Mouse (Mus musculus) frontal cortex, postnatal 14 days (tissue): ENCODE results near the gene Vwa5a.

Experiments
- DNase-seq, 2 experiments: peaks; one replicate each; pipeline ENCODE4 v3.0.0; 2022; ENCODE audit warnings: low spot score in 2 of 2

Vwa5a gene

DNA sequence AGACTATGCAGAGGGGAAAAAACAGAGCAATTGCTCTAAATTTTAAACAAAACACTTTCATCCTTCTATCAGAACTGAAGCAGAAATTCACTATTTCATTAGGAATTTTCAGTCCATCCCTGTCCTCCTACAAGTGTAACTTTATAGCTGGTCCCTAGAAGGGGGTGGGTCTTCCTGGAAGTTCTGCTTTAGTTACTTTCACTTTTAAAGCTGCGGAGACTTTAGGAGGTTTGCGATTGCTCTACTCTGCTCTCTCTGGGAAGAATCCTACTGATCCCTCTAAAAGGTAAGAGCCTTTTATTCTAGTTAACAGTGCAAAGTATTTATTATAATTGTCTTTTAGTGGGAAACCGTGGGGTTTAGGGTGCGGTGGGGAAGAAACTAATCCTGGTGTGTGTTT, at the start of gene Vwa5a:
Vwa5a (plus strand) TSS at position 167 of the 400 bp plus-strand sequence.
- DNase-seq = no peak

DNA sequence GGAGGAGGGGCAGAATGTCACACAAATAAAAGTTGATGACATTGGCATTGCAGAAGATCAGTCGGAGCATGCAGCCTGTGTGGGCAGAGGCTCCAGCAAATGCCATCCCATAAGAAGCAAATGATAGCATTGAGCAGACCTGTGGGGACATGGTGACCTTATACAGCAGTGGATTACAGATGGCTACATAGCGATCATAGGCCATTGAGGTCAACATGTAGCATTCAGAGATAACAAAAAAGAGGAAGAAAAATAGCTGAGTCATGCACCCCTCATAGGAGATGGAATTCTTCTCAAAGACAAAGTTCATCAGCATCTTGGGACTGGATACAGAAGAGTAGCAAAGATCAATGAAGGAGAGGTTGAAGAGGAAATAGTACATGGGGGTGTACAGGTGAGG, 45.2 kb upstream of the Vwa5a start:
- DNase-seq = no peak

DNA sequence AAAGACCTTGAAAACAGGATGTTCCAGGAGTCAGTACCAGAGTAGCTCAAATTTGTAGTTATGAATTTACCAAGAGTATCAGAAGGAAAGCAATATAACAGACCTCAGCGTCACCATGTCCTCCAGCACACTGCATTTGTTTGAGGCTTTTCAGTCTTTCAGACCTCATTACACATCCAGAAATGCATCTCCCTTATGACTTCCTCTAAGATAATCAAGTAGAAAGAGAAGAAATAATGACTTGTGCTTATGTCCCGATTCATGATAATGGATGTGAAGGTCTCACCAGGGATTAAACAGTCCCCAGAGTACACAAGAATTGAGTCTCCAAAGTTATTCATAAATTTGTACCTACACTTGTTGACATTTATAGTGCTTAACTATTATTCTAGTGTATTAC, 43.6 kb upstream of the Vwa5a start, which contains the start of gene Olfr918:
Olfr918 (minus strand) TSS at position 101 of the 400 bp plus-strand sequence.
- DNase-seq = no peak

DNA sequence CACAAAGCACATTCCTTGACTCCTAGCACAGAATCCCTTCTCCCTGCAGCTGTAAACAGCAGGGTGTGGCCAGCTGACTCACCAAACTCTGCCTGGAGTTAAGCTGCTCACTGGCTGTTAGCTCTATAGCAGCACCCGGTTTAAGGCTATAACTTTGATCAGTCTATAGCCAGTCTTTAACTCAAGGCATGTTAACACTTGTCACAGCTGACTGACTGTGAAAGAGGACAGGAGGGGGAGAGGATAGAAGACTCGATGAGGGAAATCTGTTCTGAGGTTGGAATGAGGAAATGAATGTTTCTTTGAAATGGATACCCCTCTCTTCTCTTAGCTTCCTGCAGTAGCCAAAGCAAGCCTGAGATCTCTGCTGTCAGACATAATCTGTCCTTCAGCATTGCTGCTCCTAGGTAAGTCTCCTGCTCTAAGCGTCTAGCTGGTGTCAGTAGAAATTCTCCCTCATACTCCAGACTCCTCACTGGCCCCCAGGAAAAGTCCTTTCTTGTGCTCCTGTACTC, 916 bp downstream of the Vwa5a start:
- DNase-seq = no peak

DNA sequence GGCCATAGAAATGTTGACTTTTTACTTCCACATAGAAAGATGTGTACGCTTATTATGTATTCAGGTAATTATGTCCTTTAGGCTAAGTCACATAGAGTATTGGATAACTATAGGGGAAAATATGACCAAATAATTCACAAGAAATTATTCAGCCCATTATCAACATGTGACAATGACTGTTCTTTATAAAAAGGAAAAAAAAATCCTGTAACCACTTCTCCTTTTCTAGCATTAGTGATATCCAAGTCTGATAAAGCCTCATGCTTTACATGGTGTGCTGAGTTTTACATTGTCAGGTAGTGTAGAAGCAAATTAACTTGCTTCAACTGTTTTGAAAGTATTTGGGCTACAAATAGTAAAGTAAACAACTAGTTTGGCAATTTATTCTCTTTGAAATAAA, 6.0 kb downstream of the Vwa5a start:
- DNase-seq = no peak

DNA sequence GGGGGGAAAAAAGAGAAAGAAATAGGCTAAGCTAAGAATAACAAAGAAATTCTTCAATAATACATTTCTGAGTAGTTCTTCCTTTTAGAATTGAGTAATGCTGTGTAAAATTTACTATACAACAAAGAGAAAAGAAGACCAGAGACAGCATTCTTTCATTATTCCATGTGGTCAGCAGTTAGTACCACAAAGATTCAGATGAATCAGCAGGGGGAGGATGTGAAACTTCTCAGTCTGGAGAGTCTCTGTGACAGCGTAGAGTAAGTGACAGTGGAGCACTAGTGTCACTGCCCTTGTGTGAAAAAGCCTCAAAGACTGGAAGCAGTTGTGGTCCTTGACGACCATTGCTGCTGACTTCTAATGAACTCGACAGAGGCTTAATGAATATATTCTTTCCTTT, 10.2 kb downstream of the Vwa5a start:
- no peak for DNase-seq

DNA sequence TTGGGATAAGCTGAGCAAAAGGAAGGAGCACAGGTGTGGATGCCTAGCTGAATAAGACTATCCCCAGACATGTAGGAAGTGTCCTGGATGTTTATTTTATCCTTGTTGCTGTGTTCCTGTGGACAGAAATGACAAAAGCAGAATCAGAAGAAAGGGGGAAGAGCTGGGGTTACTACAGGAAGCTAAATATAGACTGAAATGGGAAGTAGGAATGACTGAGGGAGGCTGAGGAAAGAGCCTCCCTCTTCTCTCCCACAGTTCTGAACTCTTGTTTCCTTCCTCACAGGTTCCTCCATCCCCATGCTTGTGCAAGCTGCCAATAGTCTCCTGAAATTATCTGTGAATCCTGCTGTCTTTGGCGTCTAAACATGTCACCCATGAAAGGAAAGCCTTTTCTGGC, 23.3 kb downstream of the Vwa5a start:
- DNase-seq = no peak

DNA sequence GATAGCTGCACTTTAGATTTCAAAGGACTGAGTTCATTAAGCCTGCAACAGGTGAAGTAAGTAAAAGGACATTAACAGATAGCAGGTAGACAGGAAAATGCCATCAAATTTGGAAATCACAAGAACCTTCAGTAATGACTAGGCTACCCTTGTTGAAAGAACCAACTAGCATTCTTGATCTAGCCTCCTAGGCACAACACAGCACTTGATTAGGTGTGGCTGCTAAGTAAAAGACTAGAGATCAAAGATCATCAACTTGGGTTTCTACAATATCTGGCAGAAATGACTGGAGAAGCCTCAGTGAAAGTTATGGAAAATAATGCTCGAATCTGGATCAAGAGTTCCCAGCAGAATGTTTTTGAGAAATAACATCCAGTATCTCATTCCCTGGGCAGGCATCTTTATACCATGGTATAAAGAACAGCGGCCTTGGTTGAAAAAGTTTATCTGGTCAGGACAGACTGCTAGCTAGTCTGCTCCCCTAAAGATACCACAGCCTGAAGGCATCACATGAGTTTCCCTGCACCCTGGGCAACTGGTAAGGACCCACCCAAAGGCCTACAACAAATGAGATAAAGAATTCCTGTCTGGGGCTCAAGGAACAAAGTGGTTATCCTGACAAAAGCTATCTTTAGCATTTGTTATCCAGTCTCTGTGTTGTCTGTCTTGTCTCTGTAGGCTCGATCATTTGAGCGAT, 26.7 kb downstream of the Vwa5a start:
- no peak for DNase-seq

DNA sequence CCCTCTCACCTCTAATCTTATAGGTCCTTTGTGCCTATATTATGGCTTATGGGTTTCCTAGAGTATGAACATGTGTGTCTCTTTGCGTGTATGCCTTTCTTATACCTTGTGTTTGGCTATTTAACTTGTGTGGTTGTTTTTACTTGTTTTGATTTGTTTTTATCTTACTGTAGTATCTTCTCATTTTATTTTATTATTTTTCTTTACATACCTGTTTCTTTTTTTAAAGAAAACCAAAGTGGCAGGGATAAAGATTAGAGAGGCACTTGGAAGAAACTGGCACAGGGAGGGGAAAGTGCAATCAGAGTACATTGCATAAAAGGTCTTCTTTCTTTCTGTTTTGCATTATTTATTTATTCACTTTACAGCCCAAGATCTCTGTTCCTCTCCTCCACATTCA, 33.9 kb downstream of the Vwa5a start, which contains the start of gene Olfr920:
Olfr920 (plus strand) TSS at position 301 of the 400 bp plus-strand sequence.
- DNase-seq = no peak

DNA sequence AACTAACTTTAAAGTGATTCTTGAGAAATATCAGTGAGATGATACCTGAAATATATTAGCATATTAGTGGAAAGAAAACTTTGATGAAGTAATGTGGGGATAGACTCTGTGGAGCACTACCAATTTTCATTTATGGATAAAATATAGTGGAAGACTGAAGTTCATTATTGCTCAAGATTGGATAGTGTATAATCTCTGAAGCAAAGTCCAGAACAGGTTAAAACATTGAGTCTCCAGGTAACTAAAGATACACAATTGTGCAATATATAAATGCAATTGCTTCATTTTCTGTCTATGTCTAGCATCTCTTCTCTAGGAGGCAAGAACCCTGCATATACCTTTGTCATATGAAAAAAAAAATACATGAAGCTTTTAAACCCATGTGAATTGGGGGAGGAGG, 54.7 kb downstream of the Vwa5a start, which contains the start of gene Olfr921:
Olfr921 (plus strand) TSS at position 301 of the 400 bp plus-strand sequence.
- no peak for DNase-seq

DNA sequence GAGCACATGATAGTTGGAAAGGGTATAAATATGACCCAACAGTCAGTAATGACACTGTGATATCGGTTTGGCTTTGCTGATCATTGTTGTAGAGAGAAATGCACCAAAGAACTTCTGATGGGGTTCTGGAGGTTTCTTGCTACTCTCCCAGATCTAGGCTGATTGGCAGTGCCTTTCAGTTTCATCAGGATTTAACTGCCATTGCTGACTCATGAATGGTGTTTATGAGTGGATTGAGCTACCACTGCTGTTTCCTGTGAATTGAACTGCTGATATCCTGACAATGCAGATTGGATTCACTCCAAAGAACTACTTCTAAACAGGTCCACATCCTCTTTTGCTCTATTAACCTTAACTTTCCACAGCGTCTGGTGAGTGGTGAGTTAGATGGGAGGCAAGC, 74.6 kb downstream of the Vwa5a start:
- no peak for DNase-seq
